Mouse (Mus musculus) fibroblast of lung, adult 2 months (primary cell): Measurements from ENCODE around the gene Syne4.

ENCODE experiments used
- DNase-seq: peaks from one replicate; pipeline ENCODE4 v3.0.0-alpha.2; 2011; ENCODE audit warnings: low read depth

Syne4 gene

DNA sequence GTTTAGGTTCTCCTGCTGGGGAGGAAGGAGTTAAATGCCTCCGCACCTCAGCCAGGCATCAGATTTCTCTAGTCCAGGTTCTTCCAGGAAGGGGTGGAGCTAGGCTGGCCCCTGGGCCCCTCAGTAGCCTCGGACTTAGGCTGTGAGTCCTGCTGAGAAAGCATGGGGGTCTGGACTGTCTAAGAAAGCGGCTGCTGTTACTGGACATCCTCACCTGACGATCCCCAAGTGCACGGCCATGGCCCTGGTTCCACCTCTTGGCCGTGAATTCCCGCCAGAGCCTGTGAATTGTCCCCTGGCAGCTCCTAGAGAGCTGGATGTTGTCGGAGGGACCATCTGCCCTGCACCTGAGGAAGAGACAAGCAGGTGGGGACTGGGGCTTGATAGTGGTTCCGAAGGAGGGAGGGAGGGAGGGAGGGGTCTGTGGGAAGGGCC is at the start of gene Syne4:
Gene Syne4, plus strand, starts transcription at position 87 of the 435 bp plus-strand sequence.
- DNase-seq = no peak

DNA sequence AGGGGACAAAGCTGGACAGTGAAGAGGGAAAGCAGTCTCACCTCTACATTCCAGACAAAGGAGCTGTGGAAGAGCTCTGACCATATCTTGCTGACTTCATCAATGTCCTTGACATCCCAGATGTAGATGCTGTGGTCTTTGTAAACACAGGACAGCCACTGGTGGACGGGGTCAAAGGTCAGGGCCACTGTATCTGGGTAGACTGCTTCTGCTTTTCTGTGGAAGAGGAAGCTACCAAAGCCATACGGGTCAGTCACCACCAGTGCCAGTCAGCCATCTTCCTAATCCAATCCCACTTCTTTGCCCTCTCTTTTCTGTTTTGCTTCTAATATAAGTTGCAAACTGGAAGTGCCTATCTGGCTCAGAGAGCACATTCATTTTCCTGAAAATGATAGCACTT is 49.6 kb upstream of the Syne4 start:
- DNase-seq = no peak

DNA sequence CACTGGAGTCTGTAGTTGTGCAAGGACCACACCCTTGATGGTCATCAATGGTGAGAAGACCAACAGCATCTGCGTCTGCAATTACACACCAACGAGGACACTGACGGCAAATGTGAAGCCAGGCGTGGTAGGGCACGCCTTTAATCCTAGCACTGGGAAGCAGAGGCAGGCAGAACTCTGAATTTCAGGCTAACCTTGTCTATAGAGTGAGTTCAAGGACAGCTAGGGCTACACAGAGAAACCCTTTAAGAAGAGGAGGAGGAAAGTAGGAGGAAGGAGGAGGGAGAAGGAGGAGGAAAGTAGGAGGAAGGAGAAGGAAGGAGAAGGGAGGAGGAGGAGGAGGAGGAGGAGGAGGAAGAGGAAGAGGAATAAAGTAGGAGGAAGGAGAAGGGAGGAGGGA is 49.1 kb upstream of the Syne4 start:
- DNase-seq = no peak

DNA sequence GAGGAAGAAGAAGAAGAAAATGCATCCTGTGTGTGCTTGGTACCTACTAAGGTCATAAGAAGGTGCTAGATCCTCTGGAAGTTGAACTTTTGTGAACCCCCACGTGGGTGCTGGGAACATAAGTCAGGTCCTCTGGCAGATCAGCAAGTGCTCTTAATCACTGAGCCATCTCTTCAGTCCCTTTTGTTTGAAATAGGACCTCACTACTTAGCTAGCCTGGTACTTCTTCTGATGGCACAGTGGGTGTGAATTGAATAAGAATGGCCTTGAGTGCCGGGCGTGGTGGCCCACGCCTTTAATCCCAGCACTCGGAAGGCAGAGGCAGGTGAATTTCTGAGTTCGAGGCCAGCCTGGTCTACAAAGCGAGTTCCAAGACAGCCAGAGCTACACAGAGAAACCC is 48.7 kb upstream of the Syne4 start:
- DNase-seq = no peak

DNA sequence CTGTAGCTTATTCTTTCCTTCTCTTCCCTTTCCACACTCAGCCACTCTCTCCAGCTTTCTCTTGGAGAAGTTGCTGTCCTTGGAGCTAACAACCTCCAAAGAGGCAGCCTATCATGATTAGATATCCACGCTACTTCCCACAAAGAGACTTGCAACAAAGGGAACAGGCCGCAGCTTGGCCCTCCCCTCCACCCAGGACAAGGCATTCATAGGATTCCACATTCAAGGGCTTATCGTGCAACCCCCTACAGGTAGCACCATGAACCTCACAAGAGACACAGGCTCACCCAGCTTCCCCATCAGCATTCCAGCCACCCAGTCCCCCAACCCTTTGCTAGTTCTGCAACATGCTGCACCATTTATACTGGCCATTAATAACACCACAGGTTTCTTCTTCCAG is 47.8 kb upstream of the Syne4 start:
- no peak for DNase-seq

DNA sequence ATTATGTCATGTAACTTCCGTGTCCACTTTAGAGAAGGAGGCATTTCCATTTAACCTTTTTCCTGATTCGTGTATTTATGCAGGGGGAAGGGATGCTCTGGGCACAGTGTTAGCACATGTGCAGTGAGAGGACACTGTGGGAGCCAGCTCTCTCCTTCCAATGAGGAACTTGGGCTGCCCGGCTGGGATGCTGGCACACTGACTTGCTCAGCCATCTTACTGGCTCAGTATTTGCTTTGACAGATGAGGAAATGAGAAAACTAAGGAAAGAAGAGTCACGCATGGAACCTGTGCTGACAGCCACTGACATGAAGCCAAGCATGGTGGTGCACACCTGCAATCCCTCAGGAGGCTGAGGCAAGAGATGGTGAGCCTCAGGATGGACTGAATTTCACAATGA is 45.0 kb upstream of the Syne4 start:
- DNase-seq = no peak

DNA sequence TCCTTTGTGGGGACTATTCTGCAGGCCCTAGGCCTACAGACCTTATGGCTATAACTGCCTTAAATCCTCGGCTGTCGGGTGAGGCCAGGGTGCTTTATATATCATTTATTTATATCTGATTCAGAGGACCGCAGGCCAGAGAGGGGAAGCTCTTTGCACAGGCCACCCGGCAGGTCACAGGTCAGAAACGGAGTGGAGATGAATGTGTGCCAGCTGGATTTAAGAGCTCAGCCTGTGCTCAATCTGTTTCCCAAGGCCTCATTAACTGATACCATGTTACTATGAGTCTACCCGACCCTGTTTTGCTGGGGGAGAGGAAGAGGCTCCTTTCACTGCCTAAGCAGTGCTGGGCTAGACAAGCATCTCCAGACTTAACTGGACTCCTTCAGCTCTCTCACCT is 40.2 kb upstream of the Syne4 start:
- DNase-seq = no peak

DNA sequence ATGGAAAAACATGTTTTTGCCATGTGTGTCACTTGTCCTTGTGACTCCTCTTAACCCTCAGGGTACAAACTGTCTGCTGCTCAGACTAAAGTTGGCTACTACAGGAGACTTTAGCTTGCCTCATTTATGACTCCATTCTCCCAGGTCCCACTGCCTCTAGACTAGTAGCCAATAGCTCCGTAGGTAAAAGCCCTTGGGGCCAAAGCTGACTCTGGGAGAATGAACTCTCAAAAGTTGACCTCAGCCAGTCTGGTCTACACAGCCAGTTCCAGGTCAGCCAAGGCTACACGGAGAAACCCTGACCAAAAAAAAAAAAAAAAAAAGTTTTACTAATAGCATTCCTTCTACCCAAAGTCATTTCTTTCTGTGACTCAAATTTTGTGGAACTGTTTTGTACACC is 35.7 kb upstream of the Syne4 start:
- DNase-seq = no peak

DNA sequence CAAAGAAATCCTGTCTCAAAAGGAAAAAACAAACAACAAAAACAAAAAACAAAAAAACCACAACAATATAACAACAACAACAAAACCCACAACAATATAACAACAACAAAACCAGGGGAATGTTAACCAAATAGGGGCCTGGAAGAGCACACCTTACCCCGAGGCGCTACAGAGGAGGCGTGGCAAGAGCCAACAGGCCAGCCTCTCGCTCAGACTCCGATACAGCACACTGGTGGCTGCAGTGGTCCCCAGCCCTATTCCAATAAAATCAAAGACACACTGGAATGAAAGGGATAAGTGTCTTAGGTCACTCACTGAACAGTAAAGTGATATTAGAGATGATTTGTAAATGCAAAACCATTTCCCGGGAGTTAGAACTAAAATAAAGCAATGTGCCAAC is 35.1 kb upstream of the Syne4 start:
- no peak for DNase-seq

DNA sequence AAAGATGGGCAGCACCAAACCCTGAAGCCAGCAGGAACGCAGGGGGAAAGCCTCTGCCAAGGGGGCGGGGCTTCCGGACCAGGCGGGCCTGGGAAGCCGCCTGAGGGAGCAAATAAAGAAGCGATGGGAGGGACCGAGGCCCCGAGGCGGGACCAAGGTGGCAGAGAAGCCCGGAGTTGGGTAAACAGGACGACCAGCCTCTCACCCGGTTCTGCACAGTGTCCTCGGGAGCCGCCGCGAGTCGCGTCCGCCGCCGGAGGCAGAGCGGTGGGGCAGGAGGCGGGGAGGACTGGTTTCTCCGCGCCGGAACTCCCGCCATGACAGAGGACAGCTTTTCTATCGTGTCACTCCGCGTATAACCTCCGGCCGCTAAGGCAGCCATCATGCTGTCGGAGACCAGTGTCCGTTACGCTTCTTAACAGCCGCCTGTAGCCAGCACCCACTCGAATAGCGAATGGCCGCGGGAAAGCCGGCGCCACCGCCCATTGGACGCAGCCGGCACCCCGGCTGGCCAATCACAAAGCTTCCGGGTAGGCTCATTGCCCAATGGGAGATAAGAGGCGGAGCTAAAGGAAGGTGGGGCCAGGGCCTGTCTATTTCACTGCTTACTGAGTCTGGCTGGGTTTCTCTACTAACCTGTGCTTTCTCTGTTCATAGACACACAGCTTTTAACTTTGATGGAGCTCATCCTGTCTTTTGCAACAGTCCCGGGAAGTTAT is 34.5 kb upstream of the Syne4 start, which contains the start of the genes Thap8 and Wdr62:
Gene Thap8, plus strand, starts transcription at position 144 of the 719 bp plus-strand sequence.
Gene Wdr62, minus strand, starts transcription at position 469 of the 719 bp plus-strand sequence.
- DNase-seq = peak; percentile 88

DNA sequence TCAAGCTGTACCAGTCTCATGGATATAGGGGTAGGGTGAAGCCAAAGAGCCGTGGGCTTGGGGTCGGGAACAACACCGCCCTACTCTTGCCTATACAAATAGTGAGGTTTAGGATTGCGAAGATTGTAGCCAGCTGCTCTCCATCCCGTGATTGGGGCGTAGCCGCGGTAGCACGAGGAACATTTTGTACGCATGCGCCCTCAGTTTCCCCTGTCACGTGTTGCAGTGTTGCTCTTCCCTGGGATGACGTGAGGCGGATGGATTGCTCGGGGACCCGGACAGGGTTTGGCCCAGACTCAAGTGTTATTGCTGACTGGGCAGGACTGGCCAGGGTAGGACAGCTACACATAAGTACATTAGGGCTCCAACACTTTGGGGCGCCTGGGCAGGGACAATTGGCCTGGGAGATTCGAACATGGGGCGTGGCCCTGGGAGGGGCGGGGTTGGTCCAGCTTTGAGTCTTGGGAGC is 33.9 kb upstream of the Syne4 start:
- DNase-seq = peak; percentile 89

DNA sequence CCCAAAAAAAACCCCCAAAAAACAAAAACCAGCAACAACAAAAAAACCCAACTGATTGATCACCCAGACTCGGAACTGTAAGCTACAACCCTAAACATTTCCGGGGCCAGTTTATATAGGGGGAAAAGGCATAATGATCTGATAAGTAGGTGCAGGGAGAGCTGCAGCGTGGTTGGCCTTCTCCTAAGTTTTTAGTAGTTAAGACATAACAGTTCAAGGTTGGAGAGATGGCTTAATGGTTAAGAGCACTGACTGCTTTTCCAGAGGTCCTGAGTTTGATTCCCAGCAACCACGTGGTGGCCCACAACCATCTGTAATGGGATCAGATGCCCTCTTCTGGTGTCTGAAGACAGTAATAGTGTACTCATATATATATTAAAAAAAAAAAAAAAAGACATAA is 33.1 kb upstream of the Syne4 start:
- no peak for DNase-seq

DNA sequence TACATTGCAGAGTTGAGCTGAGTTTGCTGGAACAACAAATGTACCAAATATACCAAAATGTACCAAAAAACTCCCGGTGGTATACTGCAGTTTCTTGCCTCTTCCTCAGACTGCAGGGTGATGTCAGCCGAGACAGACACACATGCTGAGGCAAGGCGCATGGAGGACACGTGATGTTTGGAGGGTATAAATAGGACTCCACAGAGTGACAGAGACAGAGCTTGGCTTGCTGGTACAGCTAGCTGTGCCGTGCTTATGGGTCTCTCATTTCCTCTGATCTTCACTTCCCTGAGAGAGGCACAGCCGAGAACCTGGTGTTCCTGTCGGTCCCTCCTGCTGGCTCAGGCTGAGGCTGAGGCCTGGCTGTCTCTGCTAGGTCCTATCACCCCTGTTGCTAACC is 31.9 kb upstream of the Syne4 start:
- no peak for DNase-seq

DNA sequence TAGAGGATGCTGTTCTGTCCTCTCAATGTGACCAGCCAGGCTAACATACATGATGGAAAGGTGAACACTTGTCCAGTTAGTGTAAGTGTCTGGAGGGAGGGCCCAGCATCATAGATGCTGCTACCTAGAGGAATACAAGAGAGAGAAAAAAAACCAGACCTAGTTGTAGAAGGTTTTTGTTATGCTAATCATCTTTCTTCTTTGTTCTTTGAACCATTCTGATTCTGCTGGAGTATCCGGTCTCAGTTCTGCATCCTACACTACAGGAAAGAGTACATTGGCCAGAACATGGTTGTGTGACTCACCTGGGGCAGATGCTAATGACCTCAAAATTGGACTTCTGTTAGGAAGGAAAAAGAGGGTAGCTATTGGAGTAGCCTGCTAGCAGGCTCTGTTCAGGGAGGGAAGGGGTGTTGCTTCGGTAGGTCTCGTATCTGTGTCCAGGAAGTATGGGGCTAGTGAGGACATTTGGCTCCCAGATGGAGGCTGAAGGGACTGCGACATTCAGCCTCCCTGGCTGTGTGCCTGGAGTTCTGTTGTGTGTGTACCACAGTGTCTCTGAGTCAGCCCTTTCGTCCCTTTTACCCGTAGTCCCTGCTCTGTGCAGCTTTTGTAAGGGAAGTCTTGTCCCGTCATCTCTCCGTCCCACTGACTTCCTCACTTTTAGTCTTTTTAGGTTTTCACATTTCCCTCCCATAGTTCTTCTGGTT is 27.8 kb upstream of the Syne4 start:
- DNase-seq = no peak

DNA sequence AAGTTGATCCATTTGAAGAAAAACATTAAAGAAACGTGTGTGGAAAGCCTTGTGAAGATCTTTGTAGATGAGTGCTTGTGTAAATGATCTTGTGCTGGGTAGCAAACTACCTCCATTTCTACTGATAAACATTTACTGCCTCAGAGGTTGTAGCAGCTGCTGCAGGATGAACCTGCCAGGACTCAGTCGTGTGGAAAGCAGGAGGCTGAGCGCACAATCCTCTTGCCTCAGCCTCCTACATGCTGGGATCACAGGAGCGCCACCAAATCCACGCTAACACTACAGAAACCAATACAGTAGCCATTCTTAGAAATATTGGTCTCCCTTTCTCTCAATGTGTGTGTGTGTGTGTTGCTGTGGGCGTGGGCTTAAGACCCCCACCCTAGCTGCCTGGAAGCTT is 26.6 kb upstream of the Syne4 start:
- no peak for DNase-seq

DNA sequence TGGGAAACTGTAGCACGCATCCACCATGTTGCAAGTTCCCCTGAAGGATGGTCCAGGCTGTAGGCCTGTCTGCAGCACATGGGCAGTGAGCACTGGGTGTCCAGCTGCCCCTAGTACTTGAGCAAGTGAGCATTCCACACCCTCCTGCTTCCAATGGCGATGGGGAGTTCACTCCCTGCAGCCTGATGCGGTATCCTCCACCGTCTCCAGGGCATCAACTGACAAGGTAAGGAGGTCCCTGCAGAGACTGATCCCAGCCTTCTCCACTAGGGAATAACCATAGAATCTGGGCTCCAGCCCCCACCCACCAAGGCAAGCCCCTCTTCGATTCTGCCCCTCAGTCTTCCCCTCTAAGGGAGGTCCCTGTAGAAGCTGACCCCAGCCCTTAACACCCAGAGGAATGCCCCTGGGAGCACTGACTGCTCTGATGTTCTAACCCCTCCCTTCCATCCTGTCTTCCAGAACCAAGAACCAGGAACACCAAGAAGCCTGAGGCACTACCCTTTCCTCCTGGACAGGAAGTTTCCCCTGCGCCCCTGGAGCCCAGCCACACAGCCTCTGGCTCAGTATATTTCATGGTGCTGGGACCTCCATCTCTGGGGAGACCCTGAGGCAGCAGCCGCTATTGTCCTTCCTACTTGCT is 25.4 kb upstream of the Syne4 start:
- DNase-seq = no peak

DNA sequence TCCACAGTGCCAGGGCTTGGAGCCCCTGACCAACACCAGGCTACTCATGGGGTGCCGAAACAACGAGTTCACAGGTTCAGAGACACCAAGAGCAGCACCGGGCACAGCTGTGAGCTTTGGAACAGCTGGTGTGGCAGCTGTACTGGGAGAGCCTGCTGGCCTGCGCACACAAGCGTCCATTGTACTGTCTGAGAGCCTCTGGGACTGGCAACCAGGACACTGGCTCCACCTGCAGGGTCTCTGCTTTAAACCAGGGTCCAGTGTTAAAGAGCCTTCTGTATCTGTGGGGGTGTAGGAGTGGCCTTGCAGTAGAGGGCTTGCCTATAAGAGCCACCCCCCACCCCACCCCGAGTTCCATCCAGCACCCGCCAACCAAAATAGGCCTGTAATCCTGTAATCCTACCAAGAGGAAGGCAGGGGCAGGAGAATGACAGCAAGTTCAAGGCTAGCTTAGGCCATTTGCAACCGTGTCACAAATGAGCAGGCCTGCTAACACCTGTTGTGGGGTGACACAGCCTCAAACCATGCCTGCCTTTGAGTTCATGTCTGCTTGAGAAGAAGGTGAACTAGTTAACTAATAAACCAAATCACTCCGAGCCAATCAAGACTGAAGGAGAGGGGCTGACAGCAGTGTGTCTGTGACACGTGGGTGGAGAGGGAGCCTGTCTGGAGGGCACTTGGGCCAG is 24.8 kb upstream of the Syne4 start:
- DNase-seq = no peak

DNA sequence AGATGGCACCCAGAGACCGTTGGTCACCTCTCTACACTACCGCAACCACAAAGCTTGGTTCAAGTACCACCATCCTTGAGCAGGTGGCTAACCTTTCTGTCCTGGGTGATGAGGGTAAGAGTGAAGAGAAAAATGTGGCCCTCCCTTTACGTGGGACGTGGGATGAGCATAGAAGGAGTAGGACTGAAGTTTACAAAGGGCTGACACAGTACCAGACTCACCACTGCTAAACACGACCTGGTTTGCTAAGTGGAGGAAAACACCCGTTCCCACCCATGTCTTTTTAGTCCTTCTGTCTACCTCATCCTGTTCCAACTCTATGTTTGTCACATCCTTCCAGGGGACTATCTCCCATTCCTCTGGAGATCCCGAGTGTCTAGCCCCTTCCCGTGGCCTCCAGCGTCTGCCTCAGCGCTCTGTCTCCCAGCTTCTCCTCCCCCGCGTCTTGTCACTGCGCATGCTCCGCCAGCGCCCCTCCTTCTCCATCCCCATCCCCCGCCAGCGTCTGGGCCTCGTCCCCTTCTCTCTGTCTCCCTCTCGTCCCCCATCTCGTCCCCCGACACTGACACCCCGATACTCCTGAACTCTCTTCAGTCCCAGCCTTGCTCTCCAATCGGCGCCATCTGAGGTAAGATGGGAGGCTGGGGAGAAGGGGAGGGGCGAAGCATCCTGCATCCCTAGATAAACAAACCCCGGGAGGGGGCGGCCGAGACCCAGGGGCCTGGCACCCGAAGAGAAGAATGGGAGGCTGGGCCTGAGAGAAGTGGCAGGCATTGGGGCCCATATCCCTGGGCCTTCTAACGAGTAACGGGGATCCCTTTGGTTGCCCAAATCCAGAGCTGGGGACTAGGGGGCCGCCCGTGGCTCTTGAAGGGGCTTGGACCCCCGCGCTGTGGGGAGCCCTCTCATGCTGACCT is 23.1 kb upstream of the Syne4 start, which contains the start of gene Clip3:
Gene Clip3, plus strand, starts transcription at position 514 of the 917 bp plus-strand sequence.
- no peak for DNase-seq

DNA sequence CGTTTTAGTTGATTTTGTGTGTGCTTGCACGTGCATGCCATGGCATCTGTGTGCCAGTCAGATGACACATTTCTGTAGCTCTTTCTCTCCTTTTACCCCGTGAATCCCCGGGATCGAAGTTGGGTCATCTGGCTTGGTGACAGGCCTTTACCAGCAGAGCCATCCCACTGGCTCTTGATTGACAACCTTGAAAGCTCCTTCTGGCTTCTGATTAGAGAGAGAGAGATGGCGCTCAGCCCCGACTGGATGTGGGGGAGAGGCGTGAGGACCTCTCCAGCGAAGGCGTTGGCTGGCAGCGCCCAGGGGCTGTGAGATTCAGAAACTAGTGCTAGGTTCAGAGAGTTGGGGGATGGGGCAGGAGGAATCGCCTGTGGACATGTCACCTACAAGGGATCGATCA is 20.8 kb upstream of the Syne4 start:
- DNase-seq = no peak

DNA sequence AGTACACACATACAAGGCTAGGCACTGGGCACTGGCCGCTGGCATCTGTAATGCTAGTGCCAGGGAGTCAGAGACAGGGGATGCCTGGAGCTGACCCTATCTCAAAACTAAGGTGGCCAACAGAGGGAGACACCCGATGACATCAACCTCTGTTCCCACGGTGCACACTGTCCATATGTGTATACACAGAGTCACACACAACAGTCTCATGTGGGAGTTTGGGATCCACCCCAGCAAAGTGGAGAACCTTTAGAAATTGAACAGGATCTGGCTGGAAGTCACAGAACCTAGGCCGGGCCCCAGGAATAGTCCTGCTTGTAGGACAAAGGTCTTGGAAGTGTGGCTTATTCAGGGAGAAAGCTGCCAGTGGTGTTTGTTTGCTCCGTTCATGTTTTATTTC is 20.3 kb upstream of the Syne4 start:
- no peak for DNase-seq

DNA sequence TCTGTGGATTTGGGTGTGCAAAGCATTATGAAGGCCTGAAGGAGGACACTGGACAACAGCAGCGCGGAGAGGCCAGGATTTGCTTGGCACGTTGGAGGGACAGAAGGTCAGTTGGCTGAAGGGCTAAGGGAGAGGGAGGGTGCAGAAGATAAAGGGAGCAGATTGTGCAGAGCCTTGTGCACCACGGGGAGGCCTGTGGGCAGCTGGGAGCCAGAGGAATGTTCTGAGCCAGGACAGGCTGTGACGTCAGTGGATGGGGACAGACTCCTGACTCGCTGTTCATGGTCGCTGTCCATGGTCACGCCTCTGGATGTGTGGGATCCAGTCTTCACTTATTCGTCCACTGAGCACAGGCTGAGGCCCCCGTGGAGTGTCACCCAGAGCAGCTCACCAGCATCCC is 19.5 kb upstream of the Syne4 start:
- DNase-seq = no peak
